Mouse (Mus musculus): ENCODE results near the gene Megf11. TPM values are rescaled to one million over a fixed set of nuclear protein-coding genes. Genes with fewer than 3 reads are reported as not detected.
A peak's percentile ranks its signal among the peaks of the same experiment; 100 is the strongest.

Megf11 gene
- total and polyA plus RNA-seq, 3 experiments: 0.33 to 0.38 TPM; not detected in 1

GRCm38 (mm10) chr9:64552046-64552445, 166.6 kb downstream of the Megf11 start:
- no peak for TF ChIP-seq GATA1 (IDR thresholded peaks at IDR 0.05; ENCODE audit: borderline replicate concordance, low read length)
- no peak for TF ChIP-seq GATA2 (IDR thresholded peaks at IDR 0.05; ENCODE audit: borderline replicate concordance, low read depth, low read length)
- TF ChIP-seq CTCF (IDR thresholded peaks at IDR 0.05; ENCODE audit: low read depth, low read length): no peak
- TF ChIP-seq POLR2AphosphoS5 (IDR thresholded peaks at IDR 0.05; ENCODE audit: insufficient replicate concordance, low read depth, low read length): no peak
- no peak for TF ChIP-seq TAL1 (conservative IDR thresholded peaks at IDR 0.05; ENCODE audit: low read depth, low read length)
- H3K4me3 ChIP-seq (ENCODE audit: low read depth, low read length): no peak overlapping the region
- no peaks in the 10 kb centered on the region for H3K36me3 ChIP-seq (replicated peaks)
- no peak for ATAC-seq (ENCODE audit: extremely low read depth, insufficient number of reproducible peaks, low FRiP score, poor library complexity, severe bottlenecking)
- peaks cover 52% of the 10 kb centered on the region for H3K4me1 ChIP-seq (ENCODE audit: insufficient read depth, low read depth, low read length)
- no peaks in the 10 kb centered on the region for H3K9me3 ChIP-seq (replicated peaks)
- no peaks in the 10 kb centered on the region; the same call in 1 of the 2 replicates for H3K27me3 ChIP-seq (ENCODE audit: insufficient read depth, low read length)
- no peak for DNase-seq (ENCODE audit: low spot score)

GRCm38 (mm10) chr9:64553441-64553840, 168.0 kb downstream of the Megf11 start:
- Histone ChIP-seq H3K36me3 (replicated peaks) (no peaks in the 10 kb centered on the region), H3K4me1 (ENCODE audit: insufficient read depth, low read depth, low read length) (peaks cover 56% of the 10 kb centered on the region), H3K4me3 (ENCODE audit: low read depth, low read length) (no peak overlapping the region), H3K9me3 (replicated peaks) (no peaks in the 10 kb centered on the region), H3K27me3 (ENCODE audit: insufficient read depth, low read length) (no peaks in the 10 kb centered on the region; the same call in 1 of the 2 replicates)
- TF ChIP-seq GATA2 (IDR thresholded peaks at IDR 0.05; ENCODE audit: borderline replicate concordance, low read depth, low read length): no peak
- no peak for TF ChIP-seq TAL1 (conservative IDR thresholded peaks at IDR 0.05; ENCODE audit: low read depth, low read length)
- TF ChIP-seq POLR2AphosphoS5 (IDR thresholded peaks at IDR 0.05; ENCODE audit: insufficient replicate concordance, low read depth, low read length): no peak
- TF ChIP-seq GATA1 (IDR thresholded peaks at IDR 0.05; ENCODE audit: borderline replicate concordance, low read length): no peak
- TF ChIP-seq CTCF (IDR thresholded peaks at IDR 0.05; ENCODE audit: low read depth, low read length): no peak
- DNase-seq (ENCODE audit: low spot score): no peak
- no peak for ATAC-seq (ENCODE audit: extremely low read depth, insufficient number of reproducible peaks, low FRiP score, poor library complexity, severe bottlenecking)

- DNase-seq (ENCODE audit: low spot score): no peak
- Histone ChIP-seq H3K36me3 (replicated peaks) (no peaks in the 10 kb centered on the region), H3K4me1 (ENCODE audit: insufficient read depth, low read depth, low read length) (peaks cover 53% of the 10 kb centered on the region), H3K9me3 (replicated peaks) (no peaks in the 10 kb centered on the region), H3K4me3 (ENCODE audit: low read depth, low read length) (no peak overlapping the region), H3K27me3 (ENCODE audit: insufficient read depth, low read length) (no peaks in the 10 kb centered on the region; the same call in 1 of the 2 replicates)
- ATAC-seq (ENCODE audit: extremely low read depth, insufficient number of reproducible peaks, low FRiP score, poor library complexity, severe bottlenecking): no peak
- no peak for TF ChIP-seq TAL1 (conservative IDR thresholded peaks at IDR 0.05; ENCODE audit: low read depth, low read length)
These were observed 170.2 kb downstream of the Megf11 start for GRCm38 (mm10) chr9:64555620-64556019.

GRCm38 (mm10) chr9:64557110-64557745, 171.8 kb downstream of the Megf11 start:
- H3K9me3 ChIP-seq (replicated peaks): peaks cover under 1% of the 10 kb centered on the region; the same call in 1 of the 2 replicates
- H3K36me3 ChIP-seq (replicated peaks): no peaks in the 10 kb centered on the region
- no peak overlapping the region for H3K4me3 ChIP-seq (ENCODE audit: low read depth, low read length)
- TF ChIP-seq POLR2AphosphoS5 (IDR thresholded peaks at IDR 0.05; ENCODE audit: insufficient replicate concordance, low read depth, low read length) (no peak), TAL1 (conservative IDR thresholded peaks at IDR 0.05; ENCODE audit: low read depth, low read length) (no peak), GATA1 (IDR thresholded peaks at IDR 0.05; ENCODE audit: borderline replicate concordance, low read length) (no peak), CTCF (IDR thresholded peaks at IDR 0.05; ENCODE audit: low read depth, low read length) (no peak), GATA2 (IDR thresholded peaks at IDR 0.05; ENCODE audit: borderline replicate concordance, low read depth, low read length) (no peak)
- no peak for DNase-seq (ENCODE audit: low spot score)
- H3K27me3 ChIP-seq (ENCODE audit: insufficient read depth, low read length): no peaks in the 10 kb centered on the region; the same call in 1 of the 2 replicates
- peaks cover 42% of the 10 kb centered on the region for H3K4me1 ChIP-seq (ENCODE audit: insufficient read depth, low read depth, low read length)
- no peak for ATAC-seq (ENCODE audit: extremely low read depth, insufficient number of reproducible peaks, low FRiP score, poor library complexity, severe bottlenecking)

GRCm38 (mm10) chr9:64557846-64558530, 172.6 kb downstream of the Megf11 start:
- TF ChIP-seq CTCF (IDR thresholded peaks at IDR 0.05; ENCODE audit: low read depth, low read length) (no peak), GATA1 (IDR thresholded peaks at IDR 0.05; ENCODE audit: borderline replicate concordance, low read length) (no peak), TAL1 (conservative IDR thresholded peaks at IDR 0.05; ENCODE audit: low read depth, low read length) (no peak), POLR2AphosphoS5 (IDR thresholded peaks at IDR 0.05; ENCODE audit: insufficient replicate concordance, low read depth, low read length) (no peak), GATA2 (IDR thresholded peaks at IDR 0.05; ENCODE audit: borderline replicate concordance, low read depth, low read length) (no peak)
- DNase-seq (ENCODE audit: low spot score): no peak
- peaks cover 35% of the 10 kb centered on the region for H3K4me1 ChIP-seq (ENCODE audit: insufficient read depth, low read depth, low read length)
- no peak overlapping the region for H3K4me3 ChIP-seq (ENCODE audit: low read depth, low read length)
- H3K36me3 ChIP-seq (replicated peaks): no peaks in the 10 kb centered on the region
- peaks cover 8% of the 10 kb centered on the region for H3K9me3 ChIP-seq (replicated peaks)
- no peak for ATAC-seq (ENCODE audit: extremely low read depth, insufficient number of reproducible peaks, low FRiP score, poor library complexity, severe bottlenecking)
- H3K27me3 ChIP-seq (ENCODE audit: insufficient read depth, low read length): no peaks in the 10 kb centered on the region; the same call in 1 of the 2 replicates

GRCm38 (mm10) chr9:64564315-64564767, 178.9 kb downstream of the Megf11 start:
- peaks cover 14% of the 10 kb centered on the region for H3K9me3 ChIP-seq (replicated peaks)
- peak overlapping the region; percentile 37; the same call in 1 of the 2 replicates for H3K4me3 ChIP-seq (ENCODE audit: low read depth, low read length)
- no peaks in the 10 kb centered on the region for H3K36me3 ChIP-seq (replicated peaks)
- no peak for TF ChIP-seq CTCF (IDR thresholded peaks at IDR 0.05; ENCODE audit: low read depth, low read length)
- no peaks in the 10 kb centered on the region for H3K27me3 ChIP-seq (ENCODE audit: insufficient read depth, low read length)
- DNase-seq (ENCODE audit: low spot score) (peak; percentile 68), ATAC-seq (ENCODE audit: extremely low read depth, insufficient number of reproducible peaks, low FRiP score, poor library complexity, severe bottlenecking) (no peak; the same call in 1 of the 2 replicates)
- H3K4me1 ChIP-seq (ENCODE audit: insufficient read depth, low read depth, low read length): peaks cover 62% of the 10 kb centered on the region

All from G1E (cell line).